Mouse (Mus musculus): ENCODE data around the gene Dnah6.

The Dnah6 gene

DNA sequence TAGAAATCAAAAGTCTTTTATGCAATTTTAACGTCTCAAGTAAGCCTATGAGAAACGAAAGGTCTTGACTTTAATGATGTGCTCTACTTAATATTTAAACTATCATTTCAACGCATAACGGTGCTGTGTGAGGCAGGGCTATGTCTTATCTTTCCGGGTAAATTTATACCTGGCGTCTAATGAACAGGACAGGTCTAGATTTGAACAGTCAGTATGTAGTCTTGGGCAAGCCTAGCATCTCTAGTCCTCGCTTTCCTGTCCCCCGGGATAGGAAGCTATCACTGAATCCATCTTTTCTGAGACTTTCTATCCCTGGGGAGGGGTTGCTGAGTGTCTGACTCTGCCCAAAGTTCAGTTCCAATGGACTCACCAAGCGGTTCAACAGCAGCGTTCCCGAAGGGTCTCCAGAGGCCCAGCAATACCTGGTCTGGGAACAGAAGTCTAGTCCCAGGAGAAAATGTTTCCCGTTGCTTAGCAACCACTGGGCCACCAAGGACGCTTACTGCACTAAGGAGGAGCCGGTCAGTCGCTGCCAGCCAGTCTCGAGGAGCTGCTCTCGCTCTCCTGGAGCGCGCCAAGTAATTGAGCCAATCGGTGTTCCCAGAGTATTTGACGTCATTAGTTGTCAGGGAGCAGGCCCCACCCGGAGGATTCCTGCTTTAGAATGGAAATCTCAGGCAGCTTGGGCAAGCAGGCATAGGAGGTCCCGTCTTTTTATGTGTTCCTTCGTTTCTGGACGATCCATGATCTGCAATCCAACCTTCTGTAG is at the start of gene Dnah6:
Gene Dnah6 (minus strand): TSS at position 463 of the 769 bp plus-strand sequence.
- peak; percentile 93 to 96 for DNase-seq

- DNase-seq: no peak
Observed at GRCm38 (mm10) chr6:73269374-73269773, 47.9 kb upstream of the Dnah6 start.

GRCm38 (mm10) chr6:73267738-73268311 is 46.4 kb upstream of the Dnah6 start:
- no peak for DNase-seq

DNA sequence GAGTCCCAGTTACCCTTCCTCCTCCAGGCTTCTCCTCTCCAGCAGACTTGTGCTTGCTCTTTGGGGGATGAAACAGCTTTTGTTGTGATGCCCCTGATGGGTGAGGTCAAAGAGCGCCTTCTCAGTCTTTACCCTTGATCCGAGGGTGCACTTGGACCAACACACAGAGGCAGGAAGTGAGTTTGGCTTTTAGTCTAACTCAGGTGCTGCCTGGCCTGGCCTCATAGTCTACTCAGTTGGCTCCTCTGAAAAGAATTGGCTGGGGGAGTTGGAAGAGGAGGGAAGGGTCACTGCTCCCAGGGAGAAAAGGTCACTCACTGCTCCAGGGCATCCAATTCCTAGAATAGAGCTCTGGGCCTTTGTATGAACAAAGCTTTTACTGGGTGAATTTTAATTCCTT is 43.4 kb upstream of the Dnah6 start:
- DNase-seq: no peak

GRCm38 (mm10) chr6:73260110-73260509 is 38.7 kb upstream of the Dnah6 start:
- no peak for DNase-seq

DNA sequence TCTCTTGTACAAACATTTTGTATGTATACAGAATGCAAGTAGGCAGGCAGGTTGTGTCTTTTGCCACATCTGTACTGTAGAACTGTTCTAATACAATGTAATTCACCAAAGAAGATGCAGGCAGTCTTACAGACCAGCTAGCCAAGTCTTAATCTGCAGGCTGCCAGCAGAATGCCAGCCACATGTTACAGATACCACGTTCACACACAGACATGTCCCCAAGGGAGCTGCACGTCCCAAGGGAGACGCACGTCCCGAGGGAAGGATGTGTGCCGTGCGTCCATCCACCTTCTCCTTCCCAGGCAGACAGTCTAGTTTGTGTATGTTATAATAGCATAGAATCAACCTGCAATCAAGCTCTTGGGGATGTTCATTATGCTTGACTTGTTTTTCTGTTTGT is 35.6 kb upstream of the Dnah6 start:
- DNase-seq: no peak

DNA sequence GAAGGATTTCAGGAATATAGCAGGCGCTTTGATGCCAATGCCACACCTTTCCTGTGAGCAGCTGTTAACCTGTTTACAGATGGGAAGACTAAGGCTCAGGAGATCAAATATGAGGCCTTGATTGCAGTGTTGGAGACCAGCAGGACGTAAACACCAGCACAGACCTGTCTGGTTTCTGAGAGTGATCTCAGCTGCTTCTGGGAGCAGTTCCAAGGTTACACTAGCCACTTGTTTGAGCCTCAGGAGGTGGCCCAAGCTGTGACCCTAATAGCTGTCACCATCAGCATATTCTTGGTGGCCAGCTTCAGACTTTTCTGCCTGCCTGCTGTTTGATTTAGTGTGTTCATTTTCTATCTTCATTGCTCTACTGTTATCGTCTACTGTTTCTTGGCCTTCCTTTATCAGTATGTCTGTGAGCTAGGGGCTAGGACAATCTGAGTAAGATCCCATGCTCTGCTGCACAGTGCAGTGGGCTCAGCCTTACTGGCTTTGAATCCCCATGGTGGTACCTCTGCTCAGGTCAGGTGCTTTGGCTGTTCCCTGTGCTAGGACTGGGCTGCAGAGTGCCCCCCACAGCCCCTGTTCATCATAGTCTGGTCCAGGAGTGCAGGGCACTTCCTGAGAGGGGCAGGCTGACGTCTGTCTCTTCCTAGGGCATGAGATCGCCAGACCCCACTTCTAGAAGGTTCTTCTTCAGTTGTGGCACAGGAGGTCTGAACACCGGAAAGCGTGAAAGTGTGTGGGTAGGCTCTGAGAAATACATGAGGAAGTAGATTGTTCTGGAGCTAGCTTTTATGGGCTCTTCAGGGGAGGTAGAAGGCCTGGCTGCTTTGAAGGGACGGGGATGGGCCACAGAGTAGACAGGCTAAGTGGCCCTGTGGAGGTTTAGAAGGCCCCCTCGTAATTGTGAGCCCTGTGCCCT is 33.1 kb upstream of the Dnah6 start:
- peak in 1 of 2 experiments; percentile 58 for DNase-seq

GRCm38 (mm10) chr6:73253584-73253983 is 32.1 kb upstream of the Dnah6 start:
- no peak for DNase-seq

GRCm38 (mm10) chr6:73253006-73253405 is 31.6 kb upstream of the Dnah6 start:
- no peak for DNase-seq

GRCm38 (mm10) chr6:73252396-73252795 is 30.9 kb upstream of the Dnah6 start:
- no peak for DNase-seq

DNA sequence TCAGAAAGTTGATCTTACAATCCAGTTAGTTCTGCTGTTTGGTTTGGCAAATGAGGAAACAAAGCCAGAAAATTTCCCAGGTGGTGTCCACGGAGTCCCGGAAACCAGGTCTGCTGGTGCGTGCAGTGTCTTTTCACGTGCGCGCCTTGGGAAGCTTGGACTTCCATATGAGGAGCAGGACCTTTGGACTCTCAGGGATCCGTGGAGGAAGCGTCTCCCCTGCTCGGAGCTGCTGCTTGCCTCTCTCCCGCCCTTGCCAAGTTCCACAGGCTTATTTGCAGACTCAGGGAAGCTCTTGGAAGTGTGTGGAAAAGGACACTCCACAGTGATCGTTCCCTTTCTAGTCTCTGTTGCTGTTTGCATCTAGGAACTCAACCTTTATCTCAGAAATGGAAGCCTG is 29.9 kb upstream of the Dnah6 start:
- DNase-seq: no peak

- DNase-seq: peak in 1 of 2 experiments; percentile 40
Observed at GRCm38 (mm10) chr6:73249851-73250250, 28.4 kb upstream of the Dnah6 start.

GRCm38 (mm10) chr6:73249049-73249422 is 27.6 kb upstream of the Dnah6 start:
- peak in 1 of 2 experiments; percentile 30 for DNase-seq

GRCm38 (mm10) chr6:73248237-73249048 is 27.0 kb upstream of the Dnah6 start, which contains the start of gene Suclg1:
Gene Suclg1, plus strand, starts transcription at chr6:73248382.
- DNase-seq: peak; percentile 87 to 88

DNA sequence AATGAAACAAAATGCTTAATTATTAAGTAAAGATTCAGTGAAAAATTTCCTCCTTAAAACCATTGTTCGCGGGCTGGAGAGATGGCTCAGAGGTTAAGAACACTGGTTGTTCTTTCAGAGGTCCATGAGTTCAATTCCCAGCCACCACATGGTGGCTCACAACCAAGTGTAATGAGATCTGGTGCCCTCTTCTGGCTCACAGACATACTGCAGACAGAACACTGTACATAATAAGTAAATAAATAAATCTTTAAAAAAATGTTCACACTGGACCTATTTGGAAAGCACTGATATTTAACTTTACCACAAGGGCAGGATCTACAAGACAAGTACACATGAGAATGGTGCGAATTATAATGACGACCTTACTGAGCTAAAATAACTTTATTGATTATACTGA is 26.0 kb upstream of the Dnah6 start:
- DNase-seq: no peak

GRCm38 (mm10) chr6:73246821-73247220 is 25.4 kb upstream of the Dnah6 start:
- peak; percentile 67 to 76 for DNase-seq

DNA sequence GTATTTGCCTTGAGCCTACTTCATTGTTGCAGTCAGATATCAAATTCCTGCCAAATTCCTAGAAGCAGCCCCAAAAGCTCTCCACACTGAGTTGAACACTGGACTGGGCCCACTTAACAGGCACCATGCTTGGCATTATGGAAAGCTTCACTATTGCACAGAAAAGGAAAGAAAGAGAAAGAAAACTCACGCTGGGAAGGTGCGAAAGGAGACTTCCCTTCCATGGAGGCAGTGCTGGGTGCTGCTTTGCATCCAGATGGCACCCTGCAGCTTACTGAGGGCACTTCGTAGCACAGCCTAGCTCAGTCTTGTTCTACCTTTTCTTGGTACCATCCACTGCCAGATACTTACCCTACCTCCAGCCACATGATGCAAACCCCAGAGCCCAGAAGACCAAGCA is 14.2 kb upstream of the Dnah6 start:
- DNase-seq: no peak

- DNase-seq: no peak
Observed at GRCm38 (mm10) chr6:73234302-73234900, 12.9 kb upstream of the Dnah6 start.

- no peak for DNase-seq
Observed at GRCm38 (mm10) chr6:73233202-73233726, 11.8 kb upstream of the Dnah6 start.

- peak in 1 of 2 experiments; percentile 53 for DNase-seq
Observed at GRCm38 (mm10) chr6:73232152-73232584, 10.7 kb upstream of the Dnah6 start.

- no peak for DNase-seq
Observed at GRCm38 (mm10) chr6:73228881-73229280, 7.4 kb upstream of the Dnah6 start.

- peak; percentile 35 to 50 for DNase-seq
Observed at GRCm38 (mm10) chr6:73228408-73228807, 7.0 kb upstream of the Dnah6 start.
